Mouse (Mus musculus): Measurements from ENCODE around the gene Arl4d.

DNA sequence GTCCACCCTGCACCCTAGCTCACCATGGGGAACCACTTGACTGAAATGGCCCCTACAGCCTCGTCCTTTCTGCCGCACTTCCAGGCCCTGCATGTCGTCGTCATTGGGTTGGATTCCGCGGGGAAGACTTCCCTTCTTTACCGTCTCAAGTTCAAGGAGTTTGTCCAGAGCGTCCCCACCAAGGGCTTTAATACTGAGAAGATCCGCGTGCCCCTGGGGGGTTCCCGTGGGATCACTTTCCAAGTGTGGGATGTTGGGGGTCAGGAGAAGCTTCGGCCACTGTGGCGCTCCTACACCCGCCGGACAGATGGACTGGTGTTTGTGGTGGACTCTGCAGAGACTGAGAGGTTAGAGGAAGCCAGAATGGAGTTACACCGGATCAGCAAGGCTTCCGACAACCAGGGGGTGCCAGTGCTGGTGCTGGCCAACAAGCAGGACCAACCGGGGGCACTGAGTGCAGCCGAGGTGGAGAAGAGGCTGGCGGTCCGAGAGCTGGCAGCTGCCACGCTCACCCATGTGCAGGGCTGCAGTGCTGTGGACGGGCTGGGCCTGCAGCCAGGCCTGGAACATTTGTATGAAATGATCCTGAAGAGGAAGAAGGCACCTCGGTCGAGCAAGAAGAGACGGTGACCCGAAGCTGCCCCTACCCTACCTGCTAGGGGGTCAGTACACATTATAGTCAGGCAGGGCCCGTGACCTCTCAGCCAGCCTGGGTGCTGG, 1.4 kb downstream of the Arl4d start:
- TF ChIP-seq CTCF (IDR thresholded peaks at IDR 0.05; ENCODE audit: low read depth) (no peak), EP300 (optimal IDR thresholded peaks at IDR 0.05) (no peak)

Data from stomach, postnatal 0 days (tissue).